Mouse (Mus musculus) lung, postnatal 4 days (tissue): Measurements from ENCODE around the gene Hnrnpa3.
"Not testable (repeated sequence)": the region's sequence is repeated elsewhere in the genome, so short reads cannot be mapped to it uniquely, and the experiment has no call there.

Experiments used
- DNase-seq, 2 experiments: peaks; one replicate each; pipeline ENCODE4 v3.0.0; 2021

The Hnrnpa3 gene

DNA sequence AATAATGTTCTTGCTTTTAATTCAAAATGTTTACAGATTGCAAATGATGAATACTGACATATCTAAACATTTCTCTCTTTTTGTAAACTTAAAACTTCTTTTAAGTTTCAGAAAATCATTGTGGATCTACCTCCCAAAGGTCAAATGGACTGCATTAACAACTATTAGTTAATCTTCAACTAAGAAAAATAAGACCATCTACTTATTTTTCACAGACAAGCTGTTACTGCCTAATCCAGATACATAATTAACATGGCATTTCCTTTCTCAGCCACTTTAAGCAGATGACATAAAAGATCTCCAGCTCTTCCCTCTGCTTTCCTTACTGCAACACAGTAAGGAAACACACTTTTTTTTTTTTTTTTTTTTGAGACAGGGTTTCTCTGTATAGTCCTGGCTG is 21.7 kb upstream of the Hnrnpa3 start:
- no peak for DNase-seq

DNA sequence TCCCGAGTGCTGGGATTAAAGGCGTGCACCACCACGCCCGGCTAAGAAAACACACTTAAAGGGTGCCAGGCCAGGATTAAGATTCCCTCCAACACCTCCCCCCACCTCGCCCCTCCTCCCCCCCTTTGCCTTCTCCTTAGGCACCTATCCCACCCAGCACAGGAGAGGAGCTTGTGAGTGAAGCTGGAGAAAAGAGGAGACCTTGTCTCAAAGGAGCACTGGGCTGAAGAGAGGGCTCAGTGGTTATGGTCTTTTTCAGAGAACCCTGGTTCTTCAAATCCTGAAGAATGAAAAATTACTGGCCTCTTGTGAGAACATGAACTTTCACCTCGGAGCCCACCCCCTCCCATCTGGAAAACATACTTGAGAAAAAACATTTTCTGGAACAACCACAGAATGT is 21.2 kb upstream of the Hnrnpa3 start:
- DNase-seq, result not testable (repeated sequence)

DNA sequence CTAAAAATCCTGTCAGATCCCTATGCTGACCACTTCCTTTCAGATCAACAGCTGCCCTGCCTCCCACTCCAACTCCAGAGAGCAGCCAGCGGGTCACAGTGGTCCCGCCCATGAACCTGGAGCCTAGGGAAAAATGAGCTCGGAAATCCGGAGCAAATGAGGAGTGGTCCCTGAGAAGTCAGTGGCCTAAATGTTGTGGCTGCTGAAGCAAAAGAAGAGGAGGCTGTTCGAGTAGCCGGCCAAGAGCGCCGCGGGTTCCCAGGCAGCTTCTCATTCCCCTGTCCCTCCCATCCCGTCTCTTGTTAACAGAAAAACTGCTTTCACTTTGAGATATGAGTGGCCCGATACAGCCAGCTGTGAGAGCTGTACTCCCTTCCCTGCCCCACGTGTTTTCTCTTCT is 19.5 kb upstream of the Hnrnpa3 start:
- peak in 1 of 2 experiments; percentile 29 for DNase-seq

DNA sequence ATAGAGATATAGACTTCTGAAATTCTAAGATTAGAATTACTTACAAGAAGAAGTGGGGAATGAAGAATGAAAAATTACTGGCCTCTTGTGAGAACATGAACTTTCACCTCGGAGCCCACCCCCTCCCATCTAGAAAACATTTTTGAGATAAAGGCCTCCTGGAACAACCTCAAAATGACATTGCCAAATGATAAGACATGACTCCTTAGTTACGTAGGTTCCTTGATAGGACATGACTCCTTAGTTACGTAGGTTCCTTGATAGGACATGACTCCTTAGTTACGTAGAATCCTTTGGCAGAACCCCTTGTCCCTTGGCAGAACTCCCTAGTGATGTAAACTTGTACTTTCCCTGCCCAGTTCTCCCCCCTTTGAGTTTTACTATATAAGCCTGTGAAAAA is 16.7 kb upstream of the Hnrnpa3 start:
- DNase-seq, result not testable (repeated sequence)

DNA sequence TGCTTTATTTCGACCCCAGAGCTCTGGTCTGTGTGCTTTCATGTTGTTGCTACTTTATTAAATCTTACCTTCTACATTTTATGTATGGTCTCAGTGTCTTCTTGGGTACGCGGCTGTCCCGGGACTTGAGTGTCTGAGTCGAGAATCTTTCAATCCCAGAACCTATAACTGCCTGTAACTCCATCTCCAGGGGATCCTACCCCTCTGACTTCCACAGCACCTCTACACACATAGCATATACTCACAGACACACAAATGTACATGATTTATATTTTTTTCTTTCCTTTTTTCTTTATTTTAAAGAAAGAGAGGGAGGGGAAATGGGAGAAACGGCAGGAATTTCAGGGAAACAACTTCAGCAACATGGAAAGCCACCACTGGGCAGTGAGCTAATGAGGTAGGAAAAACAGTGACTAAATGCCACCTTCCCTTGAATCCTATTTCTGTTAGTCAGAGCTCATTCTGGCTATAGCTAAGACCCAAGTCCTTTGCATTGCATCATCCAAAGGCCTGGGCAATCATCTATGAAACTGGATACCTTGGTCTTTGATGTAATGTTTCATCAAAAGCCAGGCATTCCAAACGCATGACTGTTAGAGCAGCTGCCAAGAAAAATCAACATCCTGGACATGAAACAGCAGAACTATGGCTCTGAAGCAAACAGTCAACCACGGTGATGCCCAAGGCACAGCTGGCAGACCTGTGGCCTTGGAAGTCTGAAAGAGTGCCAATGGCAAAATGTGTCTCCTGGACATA is 16.1 kb upstream of the Hnrnpa3 start:
- DNase-seq, result peak; percentile 29 to 48

DNA sequence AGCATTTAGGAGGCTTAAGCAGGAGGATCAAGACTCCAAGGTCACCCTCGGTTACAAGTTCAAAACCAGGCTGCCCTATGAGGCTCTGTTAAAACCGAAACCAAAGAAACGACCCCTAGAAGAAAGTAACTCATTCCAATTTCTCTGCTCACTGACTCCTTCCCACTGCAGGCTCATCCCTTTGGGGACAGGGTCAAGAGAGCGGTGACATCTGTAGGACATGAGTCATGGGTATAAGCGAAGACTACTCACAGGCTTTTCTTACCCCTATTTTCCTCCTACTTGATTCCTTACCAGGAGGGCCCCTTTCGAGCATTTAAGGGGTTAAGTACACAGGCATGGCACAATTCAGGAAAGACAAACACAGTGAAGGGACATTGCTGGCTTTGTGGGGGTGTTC is 15.1 kb upstream of the Hnrnpa3 start:
- DNase-seq, result no peak

DNA sequence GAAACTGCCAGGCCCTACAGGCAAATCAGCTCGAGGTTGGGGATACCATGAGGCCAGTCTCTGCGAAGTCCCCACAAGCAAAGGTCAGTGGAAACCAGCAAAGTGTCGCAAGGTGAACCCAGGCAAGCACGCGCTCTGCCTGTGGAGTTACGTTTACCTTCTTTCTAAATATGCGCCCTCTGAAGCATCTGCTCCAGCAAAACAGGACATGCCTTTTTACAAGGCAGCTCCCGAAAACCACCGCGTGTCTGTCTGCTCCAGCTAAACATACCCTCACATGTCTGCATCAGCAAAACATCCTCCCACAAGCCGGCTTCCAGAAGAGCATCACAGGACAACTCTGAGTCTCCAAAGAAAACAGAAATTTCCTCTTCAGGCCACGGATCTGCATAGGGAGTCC is 13.8 kb upstream of the Hnrnpa3 start:
- no peak for DNase-seq

DNA sequence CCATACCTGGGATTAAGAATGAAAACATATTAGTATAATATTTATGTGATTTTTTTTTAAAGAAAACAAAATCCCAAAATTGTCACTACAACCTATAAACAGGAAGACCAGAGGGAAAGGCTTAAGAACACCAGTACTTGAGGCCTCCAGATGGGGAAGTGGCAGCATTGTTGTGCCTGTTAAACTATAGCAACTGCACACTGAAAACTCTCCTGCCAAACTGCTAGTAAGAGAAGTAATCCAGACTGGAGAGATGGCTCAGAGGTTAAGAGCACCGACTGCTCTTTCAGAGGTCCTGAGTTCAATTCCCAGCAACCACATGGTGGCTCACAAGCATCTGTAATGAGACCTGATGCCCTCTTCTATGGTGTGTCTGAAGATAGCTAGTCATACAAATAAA is 8.6 kb upstream of the Hnrnpa3 start:
- DNase-seq, result no peak

DNA sequence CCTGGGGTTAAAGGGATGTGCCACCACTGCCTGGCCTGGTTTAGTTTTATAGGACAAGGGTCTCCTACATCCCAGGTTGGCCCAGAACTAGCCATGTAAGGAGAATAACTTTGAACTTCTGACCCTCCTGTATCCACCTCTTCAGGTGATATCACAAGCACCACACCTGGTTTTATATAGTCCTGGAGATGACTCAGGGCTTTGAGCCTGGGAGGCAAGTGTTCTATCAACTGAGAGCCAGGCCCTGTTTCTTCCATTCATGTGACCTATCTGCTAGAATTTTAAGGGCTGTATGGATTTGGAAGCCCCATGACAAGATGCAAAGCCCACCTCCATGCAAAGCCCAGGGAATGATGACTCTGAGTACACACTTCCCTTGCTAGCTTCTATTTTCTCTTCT is 5.9 kb upstream of the Hnrnpa3 start:
- DNase-seq, result no peak

DNA sequence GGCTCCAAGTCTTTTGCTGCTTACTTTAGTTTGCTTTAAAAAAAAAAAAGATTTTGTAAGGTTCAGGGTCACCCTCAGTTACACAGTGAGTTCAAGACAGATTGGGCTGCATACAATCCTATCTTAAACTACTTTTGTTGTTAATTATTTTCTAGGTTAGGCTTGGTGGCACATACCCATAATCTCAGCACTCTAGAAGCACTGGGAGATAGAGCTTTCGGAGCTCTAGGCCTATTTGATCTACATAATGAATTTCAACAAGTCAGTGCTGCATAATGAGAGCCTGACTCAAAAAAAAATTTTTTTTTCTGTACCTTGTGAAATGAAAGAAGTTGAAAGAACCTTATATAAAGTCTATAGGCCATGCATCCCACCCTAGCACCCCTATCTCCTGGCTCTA is 4.4 kb upstream of the Hnrnpa3 start:
- no peak for DNase-seq

DNA sequence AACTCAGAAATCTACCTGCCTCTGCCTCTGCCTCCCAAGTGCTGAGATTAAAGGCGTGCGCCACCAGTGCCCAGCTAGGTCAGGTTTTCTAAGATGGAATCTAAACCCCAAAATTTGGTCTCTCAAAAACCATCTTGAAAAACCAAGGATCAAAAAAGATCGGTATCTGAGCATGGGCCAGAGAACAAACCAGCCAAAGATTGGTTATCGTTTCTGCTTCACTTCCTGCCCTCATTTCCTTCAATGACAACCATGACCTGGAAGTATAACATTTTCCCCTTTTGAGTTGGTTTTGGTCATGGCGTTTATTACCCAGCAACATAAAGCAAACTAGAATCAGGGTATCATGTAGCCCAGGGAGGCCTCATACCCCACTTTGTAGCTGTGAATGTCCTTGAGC is 2.1 kb upstream of the Hnrnpa3 start:
- no peak for DNase-seq

DNA sequence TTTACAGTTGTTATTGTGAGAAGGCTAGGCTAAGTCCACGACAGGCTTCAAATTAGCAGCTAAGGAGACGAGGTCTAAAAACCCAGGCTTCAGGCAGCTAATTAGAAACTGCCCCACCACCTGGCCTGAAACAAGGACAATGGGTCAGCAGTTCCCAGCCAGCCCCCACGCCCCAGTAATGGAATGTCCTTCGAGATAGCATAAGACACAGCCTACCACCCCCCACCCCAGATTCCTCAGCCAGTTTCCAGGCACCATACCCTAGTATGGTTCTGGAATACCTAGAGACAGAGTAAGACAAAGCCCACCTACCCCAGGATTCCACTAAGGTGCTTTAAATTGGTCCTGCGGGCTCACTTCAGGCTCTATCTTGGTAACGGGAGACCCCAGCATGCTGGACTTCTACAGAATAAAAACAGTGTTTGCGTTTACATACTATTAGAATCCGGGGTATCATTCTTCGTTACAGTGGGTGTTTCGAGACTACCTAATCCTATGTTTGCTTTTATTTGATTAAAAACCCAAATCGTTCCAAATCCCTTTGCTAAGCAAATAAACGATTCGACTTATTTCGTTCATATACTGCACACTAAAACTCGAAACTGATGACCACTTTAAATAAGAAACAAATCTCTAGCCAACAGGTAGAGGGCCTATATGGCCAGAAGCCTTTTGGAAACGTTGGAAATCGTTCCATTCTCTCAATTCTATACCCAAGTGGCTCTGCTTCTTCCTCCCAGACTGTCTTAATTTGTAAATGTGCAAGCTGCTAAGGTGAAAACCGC is 962 bp upstream of the Hnrnpa3 start:
- DNase-seq, result peak; percentile 39 to 44

DNA sequence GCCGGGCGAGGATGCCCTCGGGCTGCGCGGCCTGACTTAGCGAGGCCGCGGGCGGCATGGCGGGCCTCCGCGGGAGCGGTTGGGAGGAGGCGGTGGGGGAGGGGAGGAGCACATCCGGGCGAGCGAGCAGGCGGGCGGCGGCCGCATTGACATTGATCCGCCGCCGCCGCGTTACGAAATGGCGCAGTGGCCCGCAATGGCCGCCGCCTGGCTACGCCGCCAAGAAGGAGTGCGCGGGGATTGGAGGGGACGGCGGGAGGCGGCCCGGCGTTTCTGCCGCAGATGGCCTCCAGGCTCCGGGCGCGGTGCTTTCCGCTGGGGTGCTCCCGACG is 534 bp downstream of the Hnrnpa3 start:
- peak; percentile 94 for DNase-seq

DNA sequence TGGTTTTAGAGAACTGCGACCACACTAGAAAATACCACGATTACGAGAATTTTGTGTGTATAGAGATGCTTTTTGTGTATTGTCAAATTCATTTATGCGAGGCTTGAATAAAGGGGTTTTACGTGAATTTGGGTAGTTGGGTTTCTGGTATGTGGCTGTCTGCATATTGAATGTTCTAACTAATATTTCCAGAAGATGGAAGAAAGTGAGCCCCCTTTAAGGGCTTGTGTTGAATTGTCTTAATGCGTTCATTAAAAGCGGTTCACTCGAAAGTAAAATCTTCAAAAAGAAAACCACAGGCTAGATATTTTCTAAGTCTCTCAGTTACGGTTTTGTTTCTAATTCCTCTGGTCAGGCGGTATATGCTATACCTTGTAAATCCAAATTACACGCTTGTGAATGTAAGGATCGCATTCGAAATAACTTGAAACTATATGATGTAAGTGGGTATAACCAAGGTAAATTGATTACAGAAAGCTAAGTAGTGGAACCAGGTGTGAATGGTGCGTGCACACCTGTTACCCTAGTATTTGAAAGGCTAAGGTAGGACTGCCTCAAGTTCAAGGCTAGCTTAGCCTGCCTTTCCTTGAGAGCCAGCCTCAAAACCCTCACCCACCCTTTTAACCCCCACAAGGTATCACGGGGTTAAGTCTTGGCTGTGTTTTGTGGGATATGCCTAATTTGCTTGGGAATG is 1.3 kb downstream of the Hnrnpa3 start:
- no peak for DNase-seq

DNA sequence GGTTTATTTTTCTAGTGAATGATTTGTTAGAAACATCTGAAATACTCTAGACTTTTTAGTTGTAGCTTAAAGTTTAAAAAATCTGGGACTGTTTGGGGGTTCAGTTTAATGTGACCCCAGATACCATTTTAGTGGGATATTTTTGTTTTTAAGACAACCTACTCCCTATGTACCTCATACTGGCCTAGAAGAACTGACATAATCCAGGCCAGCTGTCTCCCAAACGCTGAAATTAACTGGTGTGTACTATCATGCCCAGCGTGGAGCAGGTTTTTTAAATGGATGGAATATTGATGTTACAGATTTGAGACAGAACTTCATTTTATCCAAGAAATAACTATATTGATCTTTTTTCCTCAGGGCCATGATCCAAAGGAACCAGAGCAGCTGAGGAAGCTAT is 2.0 kb downstream of the Hnrnpa3 start:
- no peak for DNase-seq

DNA sequence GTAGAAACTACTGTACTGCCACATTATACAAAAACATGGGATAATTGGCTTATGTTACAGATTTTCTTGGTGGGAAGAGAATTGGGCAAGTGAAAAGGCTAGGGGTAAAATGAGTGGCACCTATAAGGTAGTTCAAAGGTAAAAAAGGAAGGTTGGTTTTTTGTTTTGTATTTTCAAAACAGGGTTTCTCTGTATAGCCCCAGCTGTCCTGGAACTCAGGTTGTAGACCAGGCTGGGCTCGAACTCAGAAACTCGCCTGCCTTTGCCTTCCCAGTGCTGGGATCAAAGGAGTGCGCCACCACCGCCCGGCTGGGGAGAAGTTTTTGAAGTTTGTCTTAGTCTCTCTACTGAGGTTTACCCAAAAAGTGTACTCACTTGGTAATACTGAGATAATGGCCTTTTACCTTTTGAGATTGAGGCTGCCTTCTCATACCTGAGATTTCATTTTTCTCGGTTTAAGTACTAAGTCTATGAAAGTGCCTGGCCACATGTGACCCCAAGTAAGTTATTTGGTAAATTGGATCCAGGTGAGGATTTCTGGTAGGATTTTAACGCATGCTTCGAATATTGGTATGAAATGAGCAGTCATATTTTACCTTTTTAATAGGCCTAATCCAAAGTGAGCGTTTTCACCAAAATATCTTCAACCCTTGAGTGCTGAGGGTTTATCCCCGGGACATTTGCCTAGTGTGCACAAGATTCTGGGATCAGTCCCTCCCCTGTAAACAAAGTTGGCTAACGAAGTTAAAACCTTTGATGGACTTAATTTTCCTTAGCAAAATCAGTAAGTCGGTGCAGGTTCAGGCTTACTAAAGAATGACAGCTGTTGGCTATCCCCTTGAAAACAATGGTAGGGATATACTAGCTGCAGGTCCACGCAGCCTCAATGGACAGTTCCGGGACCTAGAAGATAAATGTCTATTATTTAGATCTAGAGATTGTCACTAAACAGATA is 10.7 kb downstream of the Hnrnpa3 start:
- DNase-seq, result no peak

DNA sequence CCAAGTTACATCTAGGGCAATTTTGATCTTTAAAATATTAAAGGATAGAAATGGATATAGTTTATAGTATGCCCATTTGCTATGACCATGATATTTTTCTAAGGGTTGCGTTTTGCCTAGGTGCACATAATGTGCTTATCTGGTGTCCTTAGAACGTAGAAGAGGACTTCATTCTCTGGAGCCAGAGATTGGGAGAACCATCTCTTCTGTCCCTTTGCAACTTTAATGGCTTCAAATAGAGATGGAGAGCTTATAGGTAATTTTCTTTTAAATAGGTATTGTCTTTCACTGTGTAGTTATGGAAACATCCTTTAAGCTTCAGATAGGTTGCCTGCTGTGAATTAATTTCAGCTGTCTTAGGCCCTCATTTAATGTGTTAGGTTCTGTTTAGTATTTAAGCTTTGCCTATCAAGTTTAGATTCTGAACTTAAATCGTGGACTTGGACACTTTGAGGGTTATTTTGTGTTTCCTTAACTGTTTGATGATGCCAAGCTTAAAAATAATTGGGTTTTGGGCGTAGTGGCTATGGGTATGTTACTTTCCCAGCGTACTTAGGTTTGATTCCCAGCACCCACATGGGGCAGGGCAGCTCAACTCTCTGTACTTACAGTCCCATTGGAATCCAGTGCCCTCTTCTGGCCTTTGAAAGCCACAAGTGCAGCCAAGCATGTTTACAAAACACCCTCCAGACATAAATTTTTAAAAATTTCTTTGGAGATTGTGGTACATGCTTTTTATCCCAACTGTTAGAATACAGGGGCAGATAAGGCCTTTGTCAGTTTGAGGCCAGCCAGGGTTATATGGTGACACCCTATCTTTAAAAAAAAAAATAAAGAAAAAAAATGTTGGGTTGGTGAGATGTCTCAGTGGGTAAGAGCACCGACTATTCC is 11.6 kb downstream of the Hnrnpa3 start:
- no peak for DNase-seq

DNA sequence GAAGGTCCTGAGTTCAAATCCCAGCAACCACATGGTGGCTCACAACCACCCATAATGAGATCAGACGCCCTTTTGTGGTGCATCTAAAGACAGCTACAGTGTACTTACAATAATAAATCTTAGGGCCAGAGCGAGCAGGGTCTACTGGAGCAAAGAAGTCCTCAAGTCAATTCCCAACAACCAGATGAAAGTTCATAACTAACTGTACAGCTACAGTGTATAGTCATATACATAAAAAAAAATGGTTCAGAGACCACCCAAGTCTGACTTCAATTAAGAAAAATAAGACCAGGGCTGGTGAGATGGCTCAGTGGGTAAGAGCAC is 12.2 kb downstream of the Hnrnpa3 start:
- no peak for DNase-seq

DNA sequence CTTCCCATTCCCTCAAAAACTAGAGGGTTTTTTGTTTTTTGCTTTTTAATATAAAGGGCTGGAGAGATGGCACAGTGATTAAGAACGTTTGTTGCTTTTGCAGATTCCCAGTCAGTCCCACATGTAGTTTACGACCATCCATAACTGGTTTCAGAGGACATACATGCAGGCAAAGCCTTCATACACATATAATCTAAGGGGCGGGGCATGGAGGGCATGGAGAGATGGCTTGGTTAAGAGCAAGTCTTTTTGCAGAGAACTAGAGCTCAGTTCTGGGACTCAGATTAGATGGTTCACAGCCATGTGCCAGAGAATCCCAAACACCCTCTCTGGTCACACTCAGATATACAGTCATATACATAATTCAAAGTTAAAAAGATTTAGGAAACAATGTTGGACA is 13.5 kb downstream of the Hnrnpa3 start:
- no peak for DNase-seq

DNA sequence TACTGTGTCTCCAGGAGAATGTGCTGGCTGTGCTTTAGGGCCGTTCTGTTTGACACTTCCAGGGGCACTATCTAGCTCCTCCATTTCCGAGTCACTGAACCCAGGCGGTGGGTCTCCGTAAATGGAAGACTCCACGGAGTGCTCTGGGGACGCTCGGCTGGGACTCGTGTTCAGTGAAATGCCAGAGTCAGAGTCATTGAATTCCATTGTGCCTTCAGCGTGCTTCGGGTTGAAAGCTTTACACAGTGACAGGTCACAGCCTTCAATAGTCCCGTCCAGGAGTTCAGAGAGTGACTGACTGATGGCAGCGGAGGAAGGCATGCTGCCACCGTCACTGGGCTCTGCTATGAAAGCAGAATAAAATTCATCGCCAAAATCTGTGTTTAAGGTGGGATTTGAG is 17.5 kb downstream of the Hnrnpa3 start:
- no peak for DNase-seq

DNA sequence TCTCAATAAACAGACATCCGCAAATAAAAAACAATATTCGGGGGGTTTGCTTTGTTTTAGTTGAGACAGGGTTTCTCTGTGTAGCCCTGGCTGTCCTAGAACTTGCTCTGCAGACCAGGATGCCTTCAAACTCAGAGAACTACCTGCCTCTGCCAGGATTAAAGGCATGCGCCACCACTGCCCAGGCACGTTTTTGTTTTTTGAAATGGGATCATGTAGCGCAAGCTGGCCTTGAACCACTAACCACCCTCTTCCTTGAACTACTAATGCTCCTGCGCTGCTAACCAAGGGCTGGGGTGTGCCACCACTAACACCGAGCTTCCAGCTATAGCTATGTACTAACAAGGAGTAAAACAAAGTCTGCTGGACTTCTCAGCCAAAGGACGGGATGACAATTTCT is 20.9 kb downstream of the Hnrnpa3 start:
- no peak for DNase-seq

DNA sequence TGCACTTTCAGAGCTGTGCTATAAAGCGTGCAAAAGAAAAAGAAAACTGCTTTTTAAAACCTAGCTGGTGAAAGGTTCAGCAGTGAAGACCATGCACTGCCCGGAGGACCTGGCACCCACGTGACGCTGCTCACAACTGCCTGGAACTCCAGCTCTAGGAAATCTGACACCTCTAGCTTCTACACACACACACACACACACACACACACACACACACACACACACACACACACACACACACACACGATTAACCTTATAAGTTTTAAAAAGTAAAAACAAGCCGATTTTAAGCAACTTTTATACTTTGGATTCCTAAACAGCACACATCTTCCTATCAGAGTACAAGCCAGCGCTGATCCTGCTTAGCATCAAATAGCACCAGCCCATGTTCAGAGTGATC is 22.4 kb downstream of the Hnrnpa3 start:
- no peak for DNase-seq
